Mouse (Mus musculus): ENCODE measurements at regions not wholly inside any gene's neighbourhood (a gene's known extent, or its start where the extent isn't known, plus 50 kb on each side); places are given as distances from the start of the nearest gene placed in this dataset.

GRCm38 (mm10) chr7:129793733-129794132 is 202.1 kb downstream of the Wdr11 start:
- H3K9me3 ChIP-seq (replicated peaks), result no peaks in the 10 kb centered on the region
- H3K4me2 ChIP-seq, result no peak overlapping the region
- H3K27me3 ChIP-seq (replicated peaks), result no peaks in the 10 kb centered on the region
- 89% methylated on average over 2 of the region's 2 CpGs for WGBS
- H3K4me1 ChIP-seq, result peaks cover 4% of the 10 kb centered on the region
- ATAC-seq (ENCODE audit: low FRiP score), result no peak
- H3K27ac ChIP-seq (replicated peaks), result no peak overlapping the region
- H3K4me3 ChIP-seq (replicated peaks), result no peak overlapping the region
- no peak overlapping the region for H3K9ac ChIP-seq (replicated peaks)
- H3K36me3 ChIP-seq, result no peaks in the 10 kb centered on the region

DNA sequence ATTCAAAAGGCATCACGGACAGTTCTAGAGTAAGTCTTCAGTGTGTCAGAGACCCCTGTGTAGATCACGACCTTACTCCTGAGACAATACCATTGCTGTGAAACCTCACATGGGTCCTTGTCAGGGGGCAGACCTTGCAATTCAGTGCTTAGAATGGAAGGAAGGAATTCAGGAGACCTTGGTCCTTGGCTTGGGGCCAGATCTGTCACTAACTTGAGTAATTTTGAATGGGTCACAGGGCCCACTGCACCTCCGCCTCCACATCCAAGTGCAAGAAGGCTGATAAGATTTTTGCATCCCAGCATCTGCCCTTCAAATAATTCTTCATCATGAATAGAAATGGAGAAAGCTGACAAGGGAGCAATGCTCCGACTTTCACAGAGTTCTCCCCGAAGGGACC is 202.6 kb downstream of the Wdr11 start:
- no peak for ATAC-seq (ENCODE audit: low FRiP score)
- H3K27me3 ChIP-seq (replicated peaks), result no peaks in the 10 kb centered on the region
- no peak overlapping the region for H3K27ac ChIP-seq (replicated peaks)
- H3K4me1 ChIP-seq, result peaks cover 4% of the 10 kb centered on the region
- no peak overlapping the region for H3K4me2 ChIP-seq
- H3K4me3 ChIP-seq (replicated peaks), result no peak overlapping the region
- H3K36me3 ChIP-seq, result no peaks in the 10 kb centered on the region
- H3K9me3 ChIP-seq (replicated peaks), result no peaks in the 10 kb centered on the region
- H3K9ac ChIP-seq (replicated peaks), result no peak overlapping the region
- 74% methylated on average over 5 of the region's 5 CpGs for WGBS

DNA sequence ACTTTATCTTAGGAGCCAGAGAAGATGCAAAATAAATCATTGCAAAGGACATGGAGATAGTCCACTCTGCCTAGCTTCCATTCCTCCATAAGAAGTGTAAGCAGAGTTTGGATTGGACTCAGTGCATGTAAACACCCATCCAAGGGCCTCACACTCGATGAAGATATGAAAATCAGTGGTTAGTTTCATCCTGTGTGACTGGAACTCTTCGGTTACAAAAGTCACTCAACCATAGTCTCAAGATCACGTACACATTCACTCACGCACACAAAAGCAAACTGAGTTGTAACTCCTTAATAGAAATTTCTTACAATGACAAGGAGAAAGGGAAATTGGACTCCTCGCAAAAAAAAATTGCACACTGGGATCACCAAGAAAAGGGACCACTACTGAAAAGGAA is 206.9 kb downstream of the Wdr11 start:
- H3K27me3 ChIP-seq (replicated peaks), result 0 out of 2 replicates have a peak, but pooled peaks cover 5% of the 10 kb centered on the region
- no peak overlapping the region for H3K27ac ChIP-seq (replicated peaks)
- H3K9me3 ChIP-seq (replicated peaks), result no peaks in the 10 kb centered on the region
- H3K9ac ChIP-seq (replicated peaks), result no peak overlapping the region
- no peak overlapping the region for H3K4me2 ChIP-seq
- H3K4me3 ChIP-seq (replicated peaks), result no peak overlapping the region
- ATAC-seq (ENCODE audit: low FRiP score), result no peak
- WGBS, result 90% methylated on average over 5 of the region's 5 CpGs
- H3K4me1 ChIP-seq, result peaks cover 14% of the 10 kb centered on the region
- H3K36me3 ChIP-seq, result no peaks in the 10 kb centered on the region

DNA sequence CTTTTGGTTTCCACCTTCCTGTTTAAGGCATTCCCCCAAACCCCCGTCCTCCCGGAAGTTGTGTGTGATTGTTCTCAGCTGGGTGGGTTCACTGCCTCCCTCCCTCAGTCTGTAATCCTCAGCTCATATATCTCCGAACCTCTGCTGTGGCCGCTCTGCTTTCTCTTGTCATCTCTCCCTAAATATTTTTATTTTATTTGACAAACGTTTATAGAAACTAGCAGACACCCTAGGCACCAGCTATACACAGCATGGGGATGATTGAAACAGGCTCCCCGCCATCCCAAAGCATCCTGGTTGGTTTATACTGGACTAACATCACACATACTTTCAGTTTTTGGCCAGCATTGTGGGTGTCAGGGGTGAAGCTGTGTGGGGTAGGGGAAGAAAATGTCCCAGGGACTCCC is 208.8 kb downstream of the Wdr11 start:
- Histone ChIP-seq H3K9ac (replicated peaks) (no peak overlapping the region), H3K36me3 (no peaks in the 10 kb centered on the region), H3K4me3 (replicated peaks) (no peak overlapping the region), H3K9me3 (replicated peaks) (no peaks in the 10 kb centered on the region), H3K27ac (replicated peaks) (no peak overlapping the region), H3K27me3 (replicated peaks) (0 out of 2 replicates have a peak, but pooled peaks cover 8% of the 10 kb centered on the region), H3K4me2 (no peak overlapping the region), H3K4me1 (peaks cover 14% of the 10 kb centered on the region)
- 68% methylated on average over 6 of the region's 6 CpGs for WGBS
- no peak for ATAC-seq (ENCODE audit: low FRiP score)

DNA sequence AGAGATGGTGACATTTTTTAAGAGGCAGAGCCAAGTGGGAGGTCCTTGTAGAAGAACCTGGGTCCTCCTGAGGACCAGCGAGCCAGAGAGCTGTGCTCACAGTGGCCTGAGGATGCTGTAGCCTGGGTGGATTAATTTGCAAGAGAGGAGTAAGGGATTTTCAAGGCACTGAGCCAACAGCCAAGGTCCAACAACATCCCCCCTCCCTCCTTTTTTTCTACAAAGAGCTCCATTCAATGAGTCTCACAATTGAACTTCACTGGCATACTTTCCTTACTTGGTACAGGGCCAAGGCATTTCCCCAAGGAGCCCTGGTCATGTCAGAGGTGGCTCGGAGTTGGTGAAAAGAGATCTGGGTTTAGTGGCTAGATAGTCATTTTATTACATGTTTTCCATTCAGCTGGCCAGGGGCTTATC is 209.8 kb downstream of the Wdr11 start:
- Histone ChIP-seq H3K9me3 (replicated peaks) (no peaks in the 10 kb centered on the region), H3K4me2 (no peak overlapping the region), H3K9ac (replicated peaks) (no peak overlapping the region), H3K27me3 (replicated peaks) (0 out of 2 replicates have a peak, but pooled peaks cover 8% of the 10 kb centered on the region), H3K36me3 (no peaks in the 10 kb centered on the region), H3K4me1 (peaks cover 14% of the 10 kb centered on the region), H3K4me3 (replicated peaks) (no peak overlapping the region), H3K27ac (replicated peaks) (no peak overlapping the region)
- 36% methylated on average over 2 of the region's 2 CpGs for WGBS
- no peak for ATAC-seq (ENCODE audit: low FRiP score)

- no peak overlapping the region for H3K4me2 ChIP-seq
- H3K4me1 ChIP-seq, result peaks cover 14% of the 10 kb centered on the region
- WGBS, result 78% methylated on average over 6 of the region's 6 CpGs
- H3K36me3 ChIP-seq, result no peaks in the 10 kb centered on the region
- no peak overlapping the region for H3K9ac ChIP-seq (replicated peaks)
- 0 out of 2 replicates have a peak, but pooled peaks cover 8% of the 10 kb centered on the region for H3K27me3 ChIP-seq (replicated peaks)
- ATAC-seq (ENCODE audit: low FRiP score), result no peak
- H3K9me3 ChIP-seq (replicated peaks), result no peaks in the 10 kb centered on the region
- H3K4me3 ChIP-seq (replicated peaks), result no peak overlapping the region
- H3K27ac ChIP-seq (replicated peaks), result no peak overlapping the region
Observed at GRCm38 (mm10) chr7:129802168-129802567, 210.5 kb downstream of the Wdr11 start.

- Histone ChIP-seq H3K4me2 (no peak overlapping the region), H3K9ac (replicated peaks) (no peak overlapping the region), H3K4me1 (peaks cover 14% of the 10 kb centered on the region), H3K36me3 (no peaks in the 10 kb centered on the region), H3K9me3 (replicated peaks) (no peaks in the 10 kb centered on the region), H3K4me3 (replicated peaks) (no peak overlapping the region), H3K27me3 (replicated peaks) (0 out of 2 replicates have a peak, but pooled peaks cover 8% of the 10 kb centered on the region), H3K27ac (replicated peaks) (no peak overlapping the region)
- 68% methylated on average over 5 of the region's 5 CpGs for WGBS
- ATAC-seq (ENCODE audit: low FRiP score), result no peak
Observed at GRCm38 (mm10) chr7:129805340-129805739, 213.7 kb downstream of the Wdr11 start.

DNA sequence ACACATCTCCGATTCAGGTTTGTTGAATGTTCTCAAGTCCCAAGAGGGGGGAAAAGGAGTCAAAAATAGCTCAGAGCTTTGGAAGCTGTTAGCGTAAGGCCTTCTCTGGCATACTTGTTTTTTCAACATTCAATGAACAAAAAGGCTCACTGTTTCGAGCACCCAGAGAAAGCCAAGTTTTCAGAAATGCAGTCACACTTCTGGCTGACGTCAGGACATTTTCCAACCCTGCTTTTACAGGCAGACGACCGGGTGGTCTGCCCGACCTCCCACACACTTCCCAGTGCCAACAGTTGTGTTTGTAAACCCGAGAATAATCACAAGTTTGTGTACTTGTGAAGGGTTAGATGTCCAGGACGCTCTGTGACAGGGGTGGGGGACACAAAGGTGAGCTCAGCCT is 218.5 kb downstream of the Wdr11 start:
- no peaks in the 10 kb centered on the region for H3K4me1 ChIP-seq
- H3K4me3 ChIP-seq (replicated peaks), result no peak overlapping the region
- H3K9me3 ChIP-seq (replicated peaks), result no peaks in the 10 kb centered on the region
- no peak overlapping the region for H3K9ac ChIP-seq (replicated peaks)
- no peak for ATAC-seq (ENCODE audit: low FRiP score)
- no peak overlapping the region for H3K4me2 ChIP-seq
- 68% methylated on average over 9 of the region's 9 CpGs for WGBS
- H3K36me3 ChIP-seq, result no peaks in the 10 kb centered on the region
- no peaks in the 10 kb centered on the region for H3K27me3 ChIP-seq (replicated peaks)
- no peak overlapping the region for H3K27ac ChIP-seq (replicated peaks)

DNA sequence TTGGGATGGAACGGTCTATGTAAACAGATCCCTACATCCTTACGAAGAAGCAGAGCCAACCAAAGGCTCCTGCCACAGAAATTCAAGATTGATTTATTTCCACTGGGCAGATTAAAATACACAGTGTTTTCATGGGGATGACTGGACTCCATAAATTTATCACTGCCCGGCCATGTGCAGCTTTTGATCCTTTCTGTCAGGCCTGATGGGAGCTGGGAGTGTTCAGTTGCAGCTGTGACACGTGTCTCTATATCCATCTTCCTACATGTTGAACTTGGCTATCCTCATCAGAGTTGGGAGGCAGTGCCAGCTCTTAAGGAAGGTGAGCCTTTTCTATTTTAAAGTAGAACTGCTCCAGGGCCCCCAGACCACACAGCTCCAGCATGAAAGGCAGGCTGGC is 218.9 kb downstream of the Wdr11 start:
- H3K4me3 ChIP-seq (replicated peaks), result no peak overlapping the region
- no peak for ATAC-seq (ENCODE audit: low FRiP score)
- 73% methylated on average over 4 of the region's 4 CpGs for WGBS

GRCm38 (mm10) chr7:129814149-129814860 is 222.6 kb downstream of the Wdr11 start:
- H3K27ac ChIP-seq (replicated peaks), result no peak overlapping the region
- H3K9me3 ChIP-seq (replicated peaks), result no peaks in the 10 kb centered on the region
- H3K9ac ChIP-seq (replicated peaks), result no peak overlapping the region
- no peak overlapping the region for H3K4me3 ChIP-seq (replicated peaks)
- H3K36me3 ChIP-seq, result no peaks in the 10 kb centered on the region
- no peak overlapping the region for H3K4me2 ChIP-seq
- 81% methylated on average over 6 of the region's 6 CpGs for WGBS
- no peaks in the 10 kb centered on the region for H3K27me3 ChIP-seq (replicated peaks)
- no peak for ATAC-seq (ENCODE audit: low FRiP score)
- no peaks in the 10 kb centered on the region for H3K4me1 ChIP-seq

More for the DNA sequence above, 218.9 kb downstream of the Wdr11 start:
- no peaks in the 10 kb centered on the region for H3K27me3 ChIP-seq (replicated peaks)
- H3K9ac ChIP-seq (replicated peaks), result no peak overlapping the region
- no peaks in the 10 kb centered on the region for H3K4me1 ChIP-seq
- no peak overlapping the region for H3K27ac ChIP-seq (replicated peaks)
- no peaks in the 10 kb centered on the region for H3K9me3 ChIP-seq (replicated peaks)
- no peak overlapping the region for H3K4me2 ChIP-seq
- no peaks in the 10 kb centered on the region for H3K36me3 ChIP-seq

- ATAC-seq (ENCODE audit: low FRiP score), result no peak
Observed at GRCm38 (mm10) chr7:129818833-129819232, 227.2 kb downstream of the Wdr11 start.

GRCm38 (mm10) chr7:129819651-129820050 is 228.0 kb downstream of the Wdr11 start:
- peaks cover under 1% of the 10 kb centered on the region; the same call in 1 of the 2 replicates for H3K4me1 ChIP-seq
- 78% methylated on average over 5 of the region's 5 CpGs for WGBS

More at GRCm38 (mm10) chr7:129818833-129819232, 227.2 kb downstream of the Wdr11 start:
- Histone ChIP-seq H3K36me3 (no peaks in the 10 kb centered on the region), H3K4me2 (no peak overlapping the region), H3K9ac (replicated peaks) (no peak overlapping the region), H3K4me3 (replicated peaks) (no peak overlapping the region), H3K9me3 (replicated peaks) (no peaks in the 10 kb centered on the region), H3K27me3 (replicated peaks) (no peaks in the 10 kb centered on the region), H3K4me1 (no peaks in the 10 kb centered on the region), H3K27ac (replicated peaks) (no peak overlapping the region)
- WGBS, result 92% methylated on average over 2 of the region's 2 CpGs

More at GRCm38 (mm10) chr7:129819651-129820050, 228.0 kb downstream of the Wdr11 start:
- H3K27me3 ChIP-seq (replicated peaks), result no peaks in the 10 kb centered on the region
- no peak overlapping the region for H3K27ac ChIP-seq (replicated peaks)
- no peak overlapping the region for H3K4me2 ChIP-seq
- H3K4me3 ChIP-seq (replicated peaks), result no peak overlapping the region
- H3K9ac ChIP-seq (replicated peaks), result no peak overlapping the region
- no peaks in the 10 kb centered on the region for H3K9me3 ChIP-seq (replicated peaks)
- no peaks in the 10 kb centered on the region for H3K36me3 ChIP-seq
- ATAC-seq (ENCODE audit: low FRiP score), result no peak

All from neural tube, embryonic 15.5 days (tissue).